Mouse (Mus musculus) ES-E14 (cell line): ENCODE data around the gene Gm17617. TPM values are rescaled to one million over a fixed set of nuclear protein-coding genes. Genes with fewer than 3 reads are reported as not detected.

Experiments
- DNase-seq: peaks from one replicate; pipeline ENCODE4 v3.0.0-alpha.2; 2013; ENCODE audit warnings: low read depth, low spot score
- H3K27ac ChIP-seq: 2 replicates; pipeline ENCODE4 v1.5.1; 2012; ENCODE audit warnings: low read depth, mild to moderate bottlenecking, low read length, moderate library complexity, mixed read lengths; ENCODE audit not compliant: poor library complexity, insufficient read depth, severe bottlenecking
- H3K36me3 ChIP-seq: 2 replicates; pipeline ENCODE4 v1.6.1; 2012; ENCODE audit warnings: mild to moderate bottlenecking, low read length, moderate library complexity, mixed read lengths; ENCODE audit not compliant: control insufficient read depth, poor library complexity, insufficient read depth, severe bottlenecking
- H3K4me1 ChIP-seq, 2 experiments: fragments of 150-350 bp in 1 of 2; sonication (generic) in 1 of 2; 2 replicates each; pipeline ENCODE4 v1.6.1; 2012; ENCODE audit warnings: low read length in 2 of 2, mild to moderate bottlenecking in 1 of 2, mixed read lengths in 1 of 2; ENCODE audit not compliant: control insufficient read depth in 2 of 2, insufficient read depth in 2 of 2, poor library complexity in 1 of 2
- H3K4me3 ChIP-seq, 2 experiments: fragments of 150-350 bp in 1 of 2; sonication (generic) in 1 of 2; 2 replicates each; pipeline ENCODE4 v1.5.1; 2012; ENCODE audit warnings: low read length in 2 of 2, low read depth in 1 of 2, mild to moderate bottlenecking in 1 of 2, mixed read lengths in 1 of 2; ENCODE audit not compliant: insufficient read depth in 1 of 2, poor library complexity in 1 of 2, severe bottlenecking in 1 of 2
- H3K9ac ChIP-seq: 2 replicates; pipeline ENCODE4 v1.6.1; 2012; ENCODE audit warnings: low read depth, mild to moderate bottlenecking, low read length, mixed read lengths; ENCODE audit not compliant: poor library complexity, insufficient read depth, severe bottlenecking
- H3K9me3 ChIP-seq: fragments of 150-350 bp; sonication (generic); 2 replicates; pipeline ENCODE4 v1.6.1; 2012; ENCODE audit warnings: low read depth, mild to moderate bottlenecking, low read length; ENCODE audit not compliant: control insufficient read depth, insufficient read depth
- CHD2 ChIP-seq: IDR thresholded peaks from 2 replicates; pipeline ENCODE4 v1.6.1; 2014; ENCODE audit warnings: mild to moderate bottlenecking, low read depth, low read length, inconsistent platforms
- HCFC1 ChIP-seq: IDR thresholded peaks from 2 replicates; pipeline ENCODE4 v1.6.1; 2012; ENCODE audit warnings: low read length, inconsistent platforms, borderline replicate concordance; ENCODE audit not compliant: insufficient read depth
- MAFK ChIP-seq: IDR thresholded peaks from 2 replicates; pipeline ENCODE4 v1.6.1; 2014; ENCODE audit warnings: mild to moderate bottlenecking, low read depth, low read length, inconsistent platforms; ENCODE audit not compliant: insufficient read depth
- ZC3H11A ChIP-seq: IDR thresholded peaks from 2 replicates; pipeline ENCODE4 v1.6.1; 2012; ENCODE audit warnings: low read depth, mild to moderate bottlenecking, inconsistent platforms, low read length, borderline replicate concordance
- ZNF384 ChIP-seq: IDR thresholded peaks from 2 replicates; pipeline ENCODE4 v1.6.1; 2012; ENCODE audit warnings: low read depth, low read length, inconsistent platforms
- in situ Hi-C, 2 experiments: fragments of 600-800 bp; cut with MboI; formaldehyde crosslinking; loops; one replicate each; pipeline ENCODE4 v1.15.1; 2025; ENCODE audit warnings: low sequenced_read_pairs in 2 of 2, inconsistent platforms in 1 of 2; ENCODE audit not compliant: unreplicated experiment in 2 of 2
- total RNA-seq: library from RNA; depleted of rRNA; stranded (reverse); fragments of 300-350 nt; gene quantifications from 2 replicates; pipeline ENCODE4 v1.2.3, GENCODE M21; 2012

Gene Gm17617
- total RNA-seq, 1 experiment, result not detected

DNA sequence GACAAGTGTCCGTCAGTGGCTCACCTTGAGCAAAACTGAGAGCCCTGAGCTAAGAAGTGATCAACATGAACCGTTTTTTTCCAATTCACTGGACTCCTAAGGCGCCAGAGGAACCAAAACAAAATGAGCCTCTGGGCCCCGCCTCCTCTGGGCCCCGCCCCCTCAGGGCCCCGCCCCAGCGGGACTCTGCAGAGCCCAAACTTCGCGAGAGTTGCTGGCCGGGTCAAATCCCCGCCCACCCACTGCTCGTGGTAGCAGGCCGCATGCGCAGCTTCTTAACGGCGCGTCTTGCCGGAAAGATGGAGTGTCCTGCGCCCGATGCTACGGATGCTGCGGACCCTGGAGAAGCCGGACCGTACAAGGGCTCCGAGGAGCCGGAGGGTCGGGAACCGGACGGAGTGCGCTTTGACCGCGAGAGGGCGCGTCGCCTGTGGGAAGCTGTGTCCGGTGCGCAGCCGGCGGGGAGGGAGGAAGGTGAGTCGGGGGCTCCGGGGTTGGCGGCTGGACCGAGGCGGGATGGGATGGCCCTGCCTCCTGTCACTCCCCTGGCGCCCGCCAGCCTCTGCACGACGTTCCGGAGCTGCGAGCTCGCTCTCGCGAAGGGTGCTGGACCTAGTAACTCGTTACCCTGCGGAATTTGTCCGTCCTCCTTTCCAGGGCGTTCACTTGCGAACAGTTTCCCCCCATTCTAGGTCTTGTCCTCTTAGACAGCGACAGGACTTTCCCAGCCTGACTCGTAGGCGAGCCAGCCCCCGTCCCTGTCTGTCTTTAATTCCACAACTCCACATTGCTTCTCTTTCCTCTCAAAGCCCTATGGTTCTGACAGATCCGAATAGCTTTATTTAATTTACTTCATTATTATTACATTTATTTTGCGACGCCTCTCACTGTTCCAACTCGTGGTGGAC lies 28.0 kb downstream of the Gm17617 start, which contains the start of gene Zfp346:
TSS of gene Zfp346 (plus strand) at position 267 of the 908 bp plus-strand sequence.
- in situ Hi-C loops, result no loop called here
- no peak within 1 kb of the TSS for H3K27ac ChIP-seq

DNA sequence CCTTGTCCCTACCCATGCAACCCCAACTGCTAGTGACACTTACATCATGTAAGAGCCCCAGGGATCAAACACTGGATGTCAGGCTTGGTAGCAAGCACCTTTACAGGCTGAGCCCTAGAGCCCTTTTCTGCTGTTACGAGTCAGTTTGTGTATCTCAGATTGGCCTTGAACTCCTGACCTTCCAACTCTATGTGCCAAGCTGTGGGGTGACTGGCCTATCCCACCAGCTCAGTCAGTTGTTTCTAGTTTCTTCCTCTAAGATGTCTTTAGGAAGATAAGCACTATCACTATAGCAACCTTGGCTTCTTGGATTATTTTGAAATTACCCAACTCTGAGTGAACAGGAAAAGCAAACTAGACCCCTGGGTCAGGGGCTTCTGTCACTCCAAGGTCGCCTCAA lies 30.0 kb downstream of the Gm17617 start:
- peaks cover 1 to 4% of the 10 kb centered on the region in 2 experiments; a peak in 1 of 4 replicates for H3K4me1 ChIP-seq
- H3K36me3 ChIP-seq, result peaks cover 8% of the 10 kb centered on the region; the same call in 1 of the 2 replicates
- TF ChIP-seq HCFC1 (no peak), CHD2 (no peak), ZNF384 (no peak), MAFK (no peak), ZC3H11A (no peak)
- no peak for DNase-seq
- no peak overlapping the region for H3K9ac ChIP-seq
- no peak overlapping the region for H3K4me3 ChIP-seq
- in situ Hi-C loops, result no loop called here
- H3K9me3 ChIP-seq, result no peaks in the 10 kb centered on the region
- no peak overlapping the region; the same call in 1 of the 2 replicates for H3K27ac ChIP-seq

More for the DNA sequence above, 28.0 kb downstream of the Gm17617 start, which contains the start of gene Zfp346:
- peak; percentile 94 for DNase-seq
- H3K36me3 ChIP-seq, result peaks cover 8% of the 10 kb centered on the region; the same call in 1 of the 2 replicates
- peak within 1 kb of the TSS; percentile 86 for H3K9ac ChIP-seq
- peak within 1 kb of the TSS; percentile 77 to 94 for H3K4me3 ChIP-seq
- H3K9me3 ChIP-seq, result no peaks in the 10 kb centered on the region
- peaks cover 1 to 4% of the 10 kb centered on the region in 2 experiments; a peak in 1 of 4 replicates for H3K4me1 ChIP-seq
- TF ChIP-seq MAFK (no peak), CHD2 (peak; percentile 94), HCFC1 (0 out of 2 replicates have a peak, but pooled peaks have one; percentile 33)

DNA sequence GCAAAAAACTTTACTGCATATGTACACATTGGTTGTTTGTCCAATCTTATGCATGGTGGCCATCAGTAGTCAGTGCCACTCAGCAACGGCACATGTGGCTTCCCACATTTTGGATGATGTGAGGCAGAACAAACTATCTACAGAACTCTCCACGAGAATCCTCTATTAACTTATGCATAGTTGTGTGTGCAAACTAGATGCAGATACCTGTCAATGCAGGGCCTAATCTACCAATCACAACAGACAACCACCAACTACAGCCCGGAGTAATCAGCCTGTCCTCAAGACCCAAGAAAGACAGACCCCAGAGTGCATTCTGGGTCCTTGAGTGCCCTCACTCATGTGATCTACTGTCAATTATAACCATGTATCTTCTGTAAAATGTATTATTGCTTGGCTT lies 31.0 kb downstream of the Gm17617 start:
- Histone ChIP-seq H3K4me3 (no peak overlapping the region), H3K4me1 (peaks cover 1 to 4% of the 10 kb centered on the region in 2 experiments; a peak in 1 of 4 replicates), H3K9ac (no peak overlapping the region), H3K9me3 (no peaks in the 10 kb centered on the region), H3K36me3 (peaks cover under 1% of the 10 kb centered on the region; the same call in 1 of the 2 replicates), H3K27ac (no peak overlapping the region)
- in situ Hi-C loops, result no loop called here
- TF ChIP-seq ZNF384 (no peak), MAFK (no peak)
- no peak for DNase-seq

DNA sequence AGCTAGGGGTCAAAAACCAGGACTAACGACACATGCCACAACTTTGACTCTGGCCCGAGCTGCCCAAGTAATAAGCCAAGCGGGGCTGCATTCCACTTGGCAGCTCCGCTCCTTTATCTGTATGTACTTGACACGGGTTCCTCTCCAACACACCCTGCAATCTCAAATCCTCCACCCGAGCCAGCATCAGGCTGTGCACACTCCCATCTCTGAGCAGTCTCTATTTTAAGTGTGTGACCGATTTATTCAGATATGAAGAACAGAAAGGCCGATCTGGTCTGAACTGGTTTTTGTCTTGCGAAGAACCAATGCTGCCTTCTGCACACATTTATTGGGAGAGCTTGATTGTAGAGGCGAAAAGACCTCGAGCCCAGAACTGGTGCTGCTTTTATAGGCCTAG lies 31.7 kb downstream of the Gm17617 start:
- H3K4me1 ChIP-seq, result peaks cover 1 to 4% of the 10 kb centered on the region in 2 experiments; a peak in 1 of 4 replicates
- in situ Hi-C loops, result no loop called here
- TF ChIP-seq ZC3H11A, result no peak
- no peak for TF ChIP-seq MAFK
- no peak for TF ChIP-seq CHD2
- TF ChIP-seq ZNF384, result no peak
- TF ChIP-seq HCFC1, result no peak
- no peak overlapping the region for H3K9ac ChIP-seq
- no peak overlapping the region for H3K27ac ChIP-seq
- H3K9me3 ChIP-seq, result no peaks in the 10 kb centered on the region
- no peak overlapping the region for H3K4me3 ChIP-seq
- H3K36me3 ChIP-seq, result no peaks in the 10 kb centered on the region
- no peak for DNase-seq
